Mouse (Mus musculus) ES-E14 (cell line): ENCODE measurements around the gene Ddit4l. TPM values are rescaled to one million over a fixed set of nuclear protein-coding genes. Genes with fewer than 3 reads are reported as not detected.

Experiments used
- DNase-seq: peaks from one replicate; pipeline ENCODE4 v3.0.0-alpha.2; 2013; ENCODE audit warnings: low read depth, low spot score
- H3K27ac ChIP-seq: 2 replicates; pipeline ENCODE4 v1.5.1; 2012; ENCODE audit warnings: low read depth, mild to moderate bottlenecking, low read length, moderate library complexity, mixed read lengths; ENCODE audit not compliant: poor library complexity, insufficient read depth, severe bottlenecking
- H3K36me3 ChIP-seq: 2 replicates; pipeline ENCODE4 v1.6.1; 2012; ENCODE audit warnings: mild to moderate bottlenecking, low read length, moderate library complexity, mixed read lengths; ENCODE audit not compliant: control insufficient read depth, poor library complexity, insufficient read depth, severe bottlenecking
- H3K4me1 ChIP-seq, 2 experiments: fragments of 150-350 bp in 1 of 2; sonication (generic) in 1 of 2; 2 replicates each; pipeline ENCODE4 v1.6.1; 2012; ENCODE audit warnings: low read length in 2 of 2, mild to moderate bottlenecking in 1 of 2, mixed read lengths in 1 of 2; ENCODE audit not compliant: control insufficient read depth in 2 of 2, insufficient read depth in 2 of 2, poor library complexity in 1 of 2
- H3K4me3 ChIP-seq, 2 experiments: fragments of 150-350 bp in 1 of 2; sonication (generic) in 1 of 2; 2 replicates each; pipeline ENCODE4 v1.5.1; 2012; ENCODE audit warnings: low read length in 2 of 2, low read depth in 1 of 2, mild to moderate bottlenecking in 1 of 2, mixed read lengths in 1 of 2; ENCODE audit not compliant: insufficient read depth in 1 of 2, poor library complexity in 1 of 2, severe bottlenecking in 1 of 2
- H3K9ac ChIP-seq: 2 replicates; pipeline ENCODE4 v1.6.1; 2012; ENCODE audit warnings: low read depth, mild to moderate bottlenecking, low read length, mixed read lengths; ENCODE audit not compliant: poor library complexity, insufficient read depth, severe bottlenecking
- H3K9me3 ChIP-seq: fragments of 150-350 bp; sonication (generic); 2 replicates; pipeline ENCODE4 v1.6.1; 2012; ENCODE audit warnings: low read depth, mild to moderate bottlenecking, low read length; ENCODE audit not compliant: control insufficient read depth, insufficient read depth
- CHD2 ChIP-seq: IDR thresholded peaks from 2 replicates; pipeline ENCODE4 v1.6.1; 2014; ENCODE audit warnings: mild to moderate bottlenecking, low read depth, low read length, inconsistent platforms
- HCFC1 ChIP-seq: IDR thresholded peaks from 2 replicates; pipeline ENCODE4 v1.6.1; 2012; ENCODE audit warnings: low read length, inconsistent platforms, borderline replicate concordance; ENCODE audit not compliant: insufficient read depth
- MAFK ChIP-seq: IDR thresholded peaks from 2 replicates; pipeline ENCODE4 v1.6.1; 2014; ENCODE audit warnings: mild to moderate bottlenecking, low read depth, low read length, inconsistent platforms; ENCODE audit not compliant: insufficient read depth
- ZC3H11A ChIP-seq: IDR thresholded peaks from 2 replicates; pipeline ENCODE4 v1.6.1; 2012; ENCODE audit warnings: low read depth, mild to moderate bottlenecking, inconsistent platforms, low read length, borderline replicate concordance
- ZNF384 ChIP-seq: IDR thresholded peaks from 2 replicates; pipeline ENCODE4 v1.6.1; 2012; ENCODE audit warnings: low read depth, low read length, inconsistent platforms
- in situ Hi-C, 2 experiments: fragments of 600-800 bp; cut with MboI; formaldehyde crosslinking; loops; one replicate each; pipeline ENCODE4 v1.15.1; 2025; ENCODE audit warnings: low sequenced_read_pairs in 2 of 2, inconsistent platforms in 1 of 2; ENCODE audit not compliant: unreplicated experiment in 2 of 2
- total RNA-seq: library from RNA; depleted of rRNA; stranded (reverse); fragments of 300-350 nt; gene quantifications from 2 replicates; pipeline ENCODE4 v1.2.3, GENCODE M21; 2012

Ddit4l gene
- total RNA-seq, 1 experiment = 11.2 TPM

DNA sequence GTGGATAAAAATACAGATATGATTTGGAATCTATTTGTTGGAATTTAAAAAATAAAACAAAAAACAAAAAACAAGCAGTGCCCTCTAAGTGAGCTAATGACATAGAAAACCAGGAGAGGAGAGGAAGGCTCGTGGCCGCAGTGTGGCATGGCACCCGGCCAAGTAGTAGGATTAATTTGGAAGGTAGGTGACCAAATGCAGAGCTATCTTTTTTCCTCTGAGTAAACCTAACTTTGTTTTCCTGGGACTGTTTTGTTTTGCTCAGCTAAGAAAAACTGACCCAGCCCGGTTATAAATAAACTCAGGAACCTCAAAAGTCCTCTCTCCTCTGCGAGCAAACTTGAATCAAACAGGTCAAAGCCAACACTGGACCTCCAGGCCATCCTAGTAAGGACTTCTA is 3.6 kb downstream of the Ddit4l start:
- peaks cover 2% of the 10 kb centered on the region; the same call in 1 of the 2 replicates for H3K36me3 ChIP-seq
- in situ Hi-C loops = no loop called here

GRCm38 (mm10) chr3:137633726-137634125 is 12.3 kb downstream of the Ddit4l start:
- DNase-seq = no peak

More for the DNA sequence above, 3.6 kb downstream of the Ddit4l start:
- no peak overlapping the region for H3K27ac ChIP-seq
- no peaks in the 10 kb centered on the region for H3K9me3 ChIP-seq
- H3K9ac ChIP-seq = no peak overlapping the region
- H3K4me3 ChIP-seq = no peak overlapping the region
- peaks cover 0 to 11% of the 10 kb centered on the region in 2 experiments; a peak in 2 of 4 replicates for H3K4me1 ChIP-seq
- TF ChIP-seq ZC3H11A (no peak), MAFK (no peak), HCFC1 (no peak), CHD2 (no peak), ZNF384 (no peak)
- DNase-seq = no peak

DNA sequence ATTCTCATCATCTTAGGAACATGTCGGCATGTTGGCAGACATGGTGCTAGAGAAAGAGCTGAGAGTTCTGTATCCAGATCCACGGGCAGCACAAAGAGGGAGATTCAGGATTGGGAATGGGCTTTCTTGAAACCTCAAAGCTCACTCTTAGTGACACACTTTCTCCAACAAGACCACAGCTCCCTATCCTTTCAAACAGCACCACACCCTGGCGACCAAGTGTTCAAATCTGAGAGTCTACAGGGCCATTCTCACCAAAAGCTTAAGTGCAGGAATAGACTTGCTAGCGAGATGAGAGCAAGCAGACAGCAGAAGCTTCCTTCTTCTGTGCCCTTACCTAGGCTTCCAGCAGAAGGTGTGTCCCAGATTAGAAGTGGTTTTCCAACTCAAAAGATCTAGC is 15.2 kb downstream of the Ddit4l start:
- no peak overlapping the region for H3K4me3 ChIP-seq
- no peaks in the 10 kb centered on the region for H3K36me3 ChIP-seq
- H3K9ac ChIP-seq = no peak overlapping the region
- DNase-seq = no peak
- H3K4me1 ChIP-seq = no peaks in the 10 kb centered on the region
- in situ Hi-C loops = no loop called here
- H3K9me3 ChIP-seq = no peaks in the 10 kb centered on the region
- no peak overlapping the region for H3K27ac ChIP-seq
- TF ChIP-seq ZC3H11A (no peak), HCFC1 (no peak), CHD2 (no peak), ZNF384 (no peak), MAFK (no peak)

More at GRCm38 (mm10) chr3:137633726-137634125, 12.3 kb downstream of the Ddit4l start:
- no peak overlapping the region for H3K4me3 ChIP-seq
- in situ Hi-C loops = no loop called here
- H3K9ac ChIP-seq = no peak overlapping the region
- no peaks in the 10 kb centered on the region for H3K9me3 ChIP-seq
- H3K4me1 ChIP-seq = no peaks in the 10 kb centered on the region
- H3K27ac ChIP-seq = no peak overlapping the region
- TF ChIP-seq MAFK (no peak), HCFC1 (no peak), ZNF384 (no peak), ZC3H11A (no peak), CHD2 (no peak)
- no peaks in the 10 kb centered on the region for H3K36me3 ChIP-seq

DNA sequence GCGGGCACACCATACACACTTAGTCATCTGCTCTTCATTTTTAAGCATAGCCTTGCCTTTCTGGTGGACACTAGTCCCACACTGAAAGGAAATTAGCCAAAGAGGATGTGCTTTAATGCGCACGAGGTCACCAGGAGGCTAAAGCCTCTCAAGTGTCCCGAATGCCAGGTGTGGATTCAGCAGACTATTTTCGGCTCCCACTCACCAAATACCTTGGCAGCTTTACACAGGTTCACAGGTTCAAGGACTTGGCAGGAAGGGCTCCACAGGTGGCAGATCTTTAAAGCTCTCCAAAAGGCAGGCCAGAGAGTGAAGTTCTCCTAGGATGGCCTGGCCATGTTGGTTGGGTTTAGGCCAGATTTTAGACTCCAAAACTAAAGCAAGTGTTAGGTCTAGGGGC is 19.8 kb downstream of the Ddit4l start:
- no peaks in the 10 kb centered on the region for H3K36me3 ChIP-seq
- H3K4me3 ChIP-seq = no peak overlapping the region
- peaks cover 3% of the 10 kb centered on the region in 2 experiments; a peak in 1 of 4 replicates for H3K4me1 ChIP-seq
- no peak for DNase-seq
- no peak overlapping the region for H3K9ac ChIP-seq
- no peaks in the 10 kb centered on the region for H3K9me3 ChIP-seq
- no peak overlapping the region for H3K27ac ChIP-seq
- TF ChIP-seq ZC3H11A = no peak
- TF ChIP-seq HCFC1 = no peak
- no peak for TF ChIP-seq ZNF384
- no peak for TF ChIP-seq MAFK
- no peak for TF ChIP-seq CHD2
- in situ Hi-C loops = no loop called here

GRCm38 (mm10) chr3:137642137-137642536 is 20.7 kb downstream of the Ddit4l start:
- no peak overlapping the region for H3K27ac ChIP-seq
- no peaks in the 10 kb centered on the region for H3K36me3 ChIP-seq
- H3K9me3 ChIP-seq = no peaks in the 10 kb centered on the region
- H3K4me3 ChIP-seq = no peak overlapping the region
- in situ Hi-C loops = no loop called here
- TF ChIP-seq CHD2 (no peak), ZNF384 (no peak), HCFC1 (no peak), MAFK (no peak), ZC3H11A (no peak)
- no peak for DNase-seq
- H3K4me1 ChIP-seq = peaks cover 3% of the 10 kb centered on the region in 2 experiments; a peak in 1 of 4 replicates
- H3K9ac ChIP-seq = no peak overlapping the region
